Mouse (Mus musculus) thymus, postnatal 10 days (tissue): ENCODE data around the gene Lcat.

Experiments
- DNase-seq, 2 experiments: peaks; one replicate each; pipeline ENCODE4 v3.0.0; 2021; ENCODE audit warnings: low spot score in 2 of 2

The Lcat gene

DNA sequence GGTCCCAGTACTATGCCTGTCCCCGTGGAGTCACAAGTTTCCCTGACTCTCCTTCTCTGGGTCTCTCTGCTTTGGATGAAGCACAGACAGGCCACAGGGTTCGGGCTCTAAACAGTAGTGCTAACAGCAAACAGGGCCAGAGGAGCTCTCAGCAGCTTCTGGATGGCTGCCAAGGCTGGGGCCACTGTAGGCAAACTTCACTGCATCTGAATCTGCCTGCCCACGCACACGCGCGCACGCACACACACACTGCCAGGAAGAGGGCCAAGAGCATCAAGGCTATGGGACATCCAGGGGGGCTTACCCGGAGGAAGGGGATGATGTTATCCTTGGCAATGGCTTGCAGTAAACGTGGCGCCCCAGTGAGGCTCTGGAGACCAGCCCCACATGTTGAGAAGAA lies 6.2 kb upstream of the Lcat start:
- DNase-seq = no peak

DNA sequence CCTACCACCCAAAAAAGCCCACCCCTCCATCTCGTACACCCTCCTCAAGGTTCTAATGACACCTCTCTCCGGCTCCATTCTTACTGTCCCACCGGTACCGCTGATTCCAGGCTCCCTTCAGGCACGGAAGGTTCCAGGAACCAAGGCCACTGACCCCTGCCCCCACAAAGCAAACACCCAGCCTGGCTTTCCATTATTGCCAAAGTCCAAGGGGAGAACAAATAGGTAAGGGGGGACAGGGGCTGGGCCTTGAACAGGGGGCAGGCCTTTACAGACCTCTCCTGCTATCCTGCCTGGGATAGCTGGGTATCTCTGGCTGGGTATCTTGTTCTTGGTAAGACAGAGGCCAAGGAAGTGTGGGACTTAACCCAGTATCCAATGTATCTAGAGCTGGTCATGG lies 640 bp downstream of the Lcat start:
- DNase-seq = no peak

DNA sequence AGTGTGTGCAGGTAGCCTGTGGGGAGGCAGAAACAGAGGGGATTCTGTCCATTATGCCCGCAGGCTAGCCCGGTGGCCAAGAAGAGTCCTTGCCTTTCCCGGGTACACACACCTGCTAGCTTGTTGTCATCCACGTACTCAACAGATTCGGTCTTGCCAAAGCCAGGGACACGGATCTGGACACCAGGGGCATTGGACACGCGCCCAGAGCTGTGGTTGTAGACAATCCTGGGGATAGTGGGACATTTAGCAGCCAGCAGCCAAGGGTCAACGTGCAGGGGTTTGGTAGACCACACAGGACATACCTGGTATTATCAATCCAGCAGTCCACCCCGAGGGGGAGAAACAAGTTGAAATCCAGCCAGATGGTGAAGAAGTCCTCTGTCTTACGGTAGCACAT lies 1.2 kb downstream of the Lcat start:
- DNase-seq = no peak

DNA sequence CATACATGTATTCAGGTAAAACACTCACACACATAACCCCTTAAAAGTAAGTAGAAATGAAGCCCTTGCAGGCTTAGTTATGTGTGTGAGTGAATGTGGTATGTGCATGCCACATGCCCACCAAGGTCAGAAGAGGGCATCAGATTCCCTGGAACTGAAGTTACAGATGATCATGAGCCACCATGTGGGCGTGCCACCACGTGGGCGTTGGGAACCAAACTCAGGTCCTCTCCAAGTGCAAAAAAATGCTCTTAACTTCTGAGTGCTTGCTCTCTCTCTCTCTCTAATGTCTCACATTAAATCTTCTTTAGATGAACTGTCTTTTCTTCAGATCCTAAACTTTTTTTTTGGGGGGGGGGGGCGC lies 4.9 kb downstream of the Lcat start, which contains the start of gene Psmb10:
Gene Psmb10, minus strand, starts transcription at position 139 of the 364 bp plus-strand sequence.
- no peak for DNase-seq

DNA sequence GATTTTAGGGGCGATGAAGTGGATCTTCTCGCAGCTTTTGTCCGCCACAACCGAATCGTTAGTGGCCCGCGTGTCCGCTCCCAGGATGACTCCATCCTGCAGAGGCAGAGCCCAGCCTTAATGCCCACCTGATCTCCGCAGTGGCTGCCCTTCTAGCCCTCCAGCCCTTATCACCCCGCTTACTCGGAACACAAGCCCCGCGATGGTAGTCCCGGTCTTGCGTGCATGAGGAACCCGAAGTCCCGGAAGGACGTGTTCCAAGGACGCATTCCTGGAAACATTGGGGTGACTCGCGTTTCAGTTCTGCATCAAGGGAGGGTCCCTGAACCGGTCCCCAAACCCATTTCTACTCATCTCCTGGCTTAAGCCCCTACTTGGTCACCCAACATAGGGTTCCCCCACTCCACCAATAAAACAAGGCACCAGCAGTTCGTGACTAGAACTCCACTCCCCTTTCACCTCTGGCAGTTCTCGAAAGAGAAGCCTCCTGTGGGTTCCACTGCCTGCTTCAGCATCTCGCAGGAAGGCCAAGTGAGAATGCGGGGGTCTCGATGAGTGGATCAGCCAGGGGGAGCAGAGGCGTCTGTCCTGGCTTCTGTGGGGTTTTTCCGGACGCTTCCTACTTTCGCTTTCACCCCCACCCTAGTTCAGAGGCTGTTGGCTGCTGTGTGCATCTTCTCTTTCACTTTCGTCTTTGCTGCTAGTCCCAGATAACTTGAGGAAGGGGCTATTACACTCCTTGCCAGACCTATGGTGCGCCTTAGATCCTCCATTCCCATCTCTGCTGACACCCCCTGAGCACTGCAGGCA lies 5.5 kb downstream of the Lcat start:
- peak; percentile 30 to 49 for DNase-seq

DNA sequence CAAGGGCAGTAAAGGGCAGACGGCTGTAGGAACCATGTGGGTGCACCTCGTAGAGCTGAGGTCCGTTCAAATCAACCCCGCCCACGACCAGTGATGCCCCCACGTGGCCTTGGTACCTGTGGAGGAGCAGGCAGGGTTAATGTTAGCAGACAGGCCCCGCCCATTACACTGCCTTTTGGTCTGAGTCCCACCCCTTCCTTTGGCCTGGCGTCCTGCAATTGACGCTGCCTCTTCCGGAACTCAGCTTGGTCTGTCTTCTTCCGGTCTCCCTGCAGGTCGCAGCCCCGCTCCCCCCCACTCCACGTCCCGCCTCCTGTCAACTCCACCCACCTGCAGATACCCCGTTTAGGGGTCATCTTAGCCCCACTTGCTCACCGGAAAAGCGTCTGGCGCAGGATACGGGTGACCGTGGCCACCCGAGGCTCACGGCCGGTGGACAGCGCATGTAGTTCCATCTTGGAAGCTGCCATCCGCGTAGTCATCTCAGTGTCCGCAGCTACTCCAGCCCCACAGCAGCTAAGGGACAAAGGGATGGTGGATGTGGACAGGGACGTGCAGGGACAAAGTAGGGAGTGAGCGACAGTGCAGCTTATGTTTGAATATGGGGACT lies 6.2 kb downstream of the Lcat start:
- DNase-seq = peak; percentile 47 to 57

DNA sequence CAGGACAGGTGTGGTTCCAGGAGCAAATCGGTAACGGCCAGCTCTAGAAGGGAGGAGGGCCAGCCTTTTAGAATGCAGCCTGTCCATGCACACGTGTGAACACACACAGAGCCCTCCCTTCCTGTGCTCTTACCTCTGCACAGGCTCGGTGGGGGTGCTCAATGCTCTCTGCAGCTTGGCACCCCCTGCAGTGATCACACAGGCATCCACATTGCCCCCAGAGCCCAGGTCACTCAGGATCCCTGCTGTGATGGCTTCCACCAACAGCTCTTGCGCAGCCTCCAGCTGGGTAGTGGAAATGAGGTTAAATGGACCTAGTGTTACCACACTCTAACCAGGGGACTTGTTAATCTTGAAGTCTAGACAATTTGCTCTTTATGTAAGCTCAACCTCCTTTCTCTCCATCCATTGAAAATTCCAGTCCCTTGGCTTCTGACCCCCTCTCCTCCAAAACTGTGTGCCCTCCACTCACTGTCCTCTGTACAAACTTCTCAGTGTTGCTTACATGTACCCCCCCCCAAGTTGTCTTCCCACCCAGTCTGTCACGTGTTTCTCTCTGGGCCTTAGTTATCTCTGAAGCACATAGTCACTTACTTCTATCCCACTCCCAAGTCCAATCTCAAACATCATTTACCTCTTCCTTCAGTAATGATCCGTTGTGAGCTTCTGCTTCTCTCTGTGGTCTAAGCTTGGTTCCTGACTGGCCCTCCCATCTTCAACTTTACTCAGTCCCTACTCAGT lies 7.1 kb downstream of the Lcat start:
- no peak for DNase-seq

DNA sequence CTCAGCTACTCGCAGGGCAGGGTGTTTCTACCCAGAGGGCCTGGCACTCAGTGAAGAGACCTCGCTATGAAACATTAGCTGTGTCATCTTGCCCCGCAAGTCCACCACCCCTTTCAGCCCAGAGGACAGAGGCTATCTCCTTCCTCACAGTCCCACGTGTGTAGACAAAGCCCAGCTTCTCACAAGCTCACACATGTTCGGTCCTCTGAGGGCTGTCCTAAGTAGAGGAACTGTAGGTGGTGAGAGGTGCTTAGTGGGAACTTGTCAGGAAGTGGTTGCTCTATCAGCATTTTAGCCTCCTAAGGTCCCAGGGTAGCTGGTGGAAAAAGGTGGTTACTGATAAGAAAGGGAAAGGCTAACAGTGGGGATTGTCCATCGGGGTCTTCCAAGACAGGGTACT lies 8.1 kb downstream of the Lcat start:
- DNase-seq = no peak

DNA sequence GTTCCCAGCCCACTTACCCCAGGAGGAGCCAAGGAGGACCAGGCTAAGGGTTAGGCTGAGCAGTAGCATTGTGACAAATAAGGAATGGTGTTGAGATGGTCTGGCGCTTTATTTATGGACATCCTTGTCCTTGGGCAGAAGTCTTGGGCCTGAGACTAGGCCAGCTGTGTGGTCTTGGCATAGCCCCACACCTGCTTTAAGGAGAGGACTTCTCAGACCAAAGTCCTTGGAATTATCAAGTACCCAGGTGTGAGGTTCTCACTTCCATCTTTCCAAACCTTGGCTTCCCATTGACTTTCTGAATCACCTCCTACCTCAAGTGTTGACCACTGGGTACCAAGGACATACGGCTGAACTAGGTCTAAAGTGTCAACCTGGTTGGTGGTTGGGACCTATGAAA lies 9.4 kb downstream of the Lcat start, which contains the start of gene Ctrl:
Gene Ctrl, minus strand, starts transcription at position 101 of the 400 bp plus-strand sequence.
- no peak for DNase-seq

DNA sequence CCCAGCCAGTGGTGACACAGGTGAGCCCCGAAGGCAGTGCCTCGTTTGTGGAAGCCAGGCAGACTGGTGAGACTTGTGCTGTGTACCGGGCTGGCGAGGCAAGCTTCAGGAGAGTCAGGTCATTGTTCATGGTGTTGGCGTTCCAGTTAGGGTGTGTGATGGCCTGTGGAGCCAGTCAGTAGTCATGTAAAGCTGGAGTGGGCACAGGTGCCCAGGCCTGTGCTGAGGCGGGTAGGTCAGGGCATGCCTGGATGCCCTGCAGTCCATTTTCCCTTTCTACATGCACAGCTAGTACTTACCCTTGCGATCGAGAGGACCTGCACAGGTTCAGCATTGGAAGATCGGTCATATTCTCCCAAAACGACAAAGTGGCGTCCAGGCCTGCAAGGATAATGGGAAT lies 10.7 kb downstream of the Lcat start:
- DNase-seq = no peak

DNA sequence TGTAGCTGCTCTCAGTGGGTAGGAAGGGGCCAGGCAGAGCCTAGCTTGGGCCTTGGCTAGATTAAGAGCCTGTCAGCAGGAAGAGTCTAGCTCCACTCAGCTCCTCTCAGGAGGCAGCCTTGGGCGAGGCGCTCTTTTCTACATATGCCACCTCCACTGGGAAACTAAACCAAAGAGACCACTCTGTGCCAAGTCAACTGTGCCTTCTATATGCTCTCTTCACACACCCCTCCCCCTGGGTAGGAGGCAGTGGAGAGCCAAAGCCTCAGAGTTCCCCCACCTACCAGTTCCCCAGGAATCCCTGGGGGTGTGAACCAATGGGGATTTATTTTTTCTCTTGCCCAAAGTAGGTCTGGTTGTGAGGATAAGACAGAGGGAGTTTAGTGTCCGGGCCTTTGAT lies 11.9 kb downstream of the Lcat start:
- DNase-seq = no peak

DNA sequence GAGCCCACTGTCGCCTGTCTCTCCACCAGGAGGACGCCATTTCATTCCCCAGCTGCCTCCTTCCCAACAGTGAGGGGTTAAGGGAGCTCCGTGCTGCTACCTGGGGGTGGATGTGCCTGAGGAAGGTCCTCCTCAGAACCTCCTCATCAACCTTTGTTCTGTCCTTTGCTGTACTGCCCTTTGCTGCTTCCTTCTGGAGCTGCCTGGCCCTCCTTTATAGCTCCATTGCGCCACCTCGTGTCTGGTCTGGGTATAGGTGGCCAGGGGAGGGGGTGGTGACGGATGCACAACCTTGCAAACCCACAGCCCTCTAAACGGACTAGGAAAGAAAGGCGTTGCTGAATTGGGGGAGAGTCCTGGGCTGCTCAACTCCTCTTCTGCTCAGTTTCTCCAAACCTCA lies 12.6 kb downstream of the Lcat start:
- DNase-seq = peak; percentile 76 to 95

DNA sequence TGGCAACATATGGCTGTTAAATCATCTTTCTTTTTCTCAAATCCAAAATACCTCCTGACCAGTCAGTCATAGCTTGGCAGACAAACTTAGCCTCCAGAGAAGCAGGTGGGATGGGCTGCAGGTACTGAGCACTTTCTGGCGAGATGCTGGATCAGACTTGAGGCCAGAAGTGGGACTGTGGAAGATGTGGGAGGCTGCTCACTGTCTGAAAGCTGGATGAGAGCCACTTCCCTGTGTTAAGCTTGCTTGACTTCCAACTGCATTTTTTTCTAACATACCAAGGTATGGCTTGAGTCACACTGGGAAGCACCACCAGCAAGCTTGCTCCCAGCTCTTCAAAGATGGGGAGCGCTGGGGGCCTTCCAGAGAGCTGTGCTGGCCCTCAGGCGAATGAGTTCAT lies 18.1 kb downstream of the Lcat start:
- no peak for DNase-seq

DNA sequence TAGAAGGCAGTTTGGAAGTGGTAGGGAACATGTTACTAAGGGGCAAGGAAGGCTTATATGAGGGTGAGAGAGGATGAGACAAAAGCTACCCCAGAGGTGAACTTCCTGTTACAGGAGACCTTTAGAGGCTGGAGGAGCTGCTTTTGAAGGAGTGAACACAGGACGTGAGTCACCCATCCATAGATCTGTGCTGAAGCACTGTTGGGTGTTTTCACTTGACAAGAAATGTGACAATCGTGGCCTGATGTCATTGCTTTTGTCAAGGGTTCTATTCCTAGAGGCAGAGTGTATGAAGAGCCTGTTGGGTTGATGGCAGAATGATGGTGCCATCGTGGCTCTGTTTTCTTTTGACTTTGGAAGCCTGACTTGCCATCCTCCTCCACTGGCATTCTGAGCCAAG lies 23.8 kb downstream of the Lcat start:
- no peak for DNase-seq

DNA sequence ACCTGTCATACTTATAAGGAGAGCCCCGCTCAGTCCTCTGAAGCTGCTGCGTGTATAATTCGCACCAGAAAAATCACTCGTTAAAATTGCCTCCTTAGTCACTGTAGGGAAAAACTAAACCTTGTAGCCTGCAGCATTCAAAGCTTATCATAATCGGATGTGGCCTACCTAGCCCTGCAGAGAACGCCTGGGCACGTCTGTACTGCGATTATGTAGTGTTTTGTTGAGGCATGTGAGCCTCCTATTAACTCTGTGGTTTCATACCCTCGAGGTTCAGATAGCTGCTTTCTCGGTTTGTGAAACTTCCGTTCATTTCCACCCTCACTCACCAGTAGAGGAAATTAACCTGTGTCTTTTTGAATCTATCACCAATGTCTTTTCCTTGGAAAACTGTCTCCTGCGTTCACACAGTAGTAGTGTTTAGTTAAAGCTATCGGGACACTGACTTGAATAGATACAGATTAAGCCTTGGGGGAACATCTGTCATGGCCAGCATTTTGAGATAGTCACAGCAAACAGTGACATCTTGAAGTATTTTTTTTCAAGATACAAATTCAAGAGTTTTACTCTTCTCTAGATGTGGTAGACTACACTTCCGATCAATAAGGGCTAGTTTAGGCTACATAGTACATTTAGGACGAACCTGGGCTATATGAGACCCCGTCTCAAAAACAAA lies 42.1 kb downstream of the Lcat start:
- DNase-seq = no peak

DNA sequence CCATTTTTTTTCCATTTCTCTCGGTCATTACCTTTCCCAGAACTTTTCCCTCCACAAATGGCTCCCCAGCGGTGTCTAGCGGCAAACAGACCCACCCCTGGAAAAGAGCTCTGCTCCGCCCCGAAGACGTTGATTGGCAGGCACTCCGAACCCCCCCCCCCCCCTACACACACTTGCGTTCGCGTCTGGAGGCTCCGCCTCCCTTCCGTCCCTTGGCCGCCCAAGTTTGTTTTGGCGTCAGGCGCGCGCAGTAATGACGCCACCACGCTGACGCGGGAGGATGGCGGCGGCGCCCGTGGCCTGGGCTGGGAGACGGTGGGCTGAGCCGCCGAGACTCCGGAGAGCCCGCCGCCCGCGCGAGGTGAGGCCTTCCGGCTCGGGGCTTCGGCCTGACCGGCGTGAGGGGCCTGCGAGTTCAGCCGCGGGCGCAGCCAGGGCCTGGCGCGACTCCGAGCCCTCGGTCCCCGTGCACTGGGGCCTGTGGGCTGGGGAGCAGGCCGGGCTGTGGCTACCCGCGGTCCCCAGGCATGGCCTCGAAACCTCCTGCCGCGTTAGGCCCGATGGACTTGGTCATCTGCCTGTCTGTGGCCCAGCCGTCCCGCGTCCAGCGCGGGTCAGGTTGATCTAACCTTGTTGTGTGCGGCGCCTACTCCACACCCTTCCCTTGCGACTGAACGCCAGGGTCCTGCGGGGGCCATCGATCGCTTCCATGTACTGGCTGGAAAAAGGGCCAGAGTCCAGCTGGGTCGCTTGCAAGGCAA lies 42.8 kb downstream of the Lcat start, which contains the start of gene Pskh1:
Gene Pskh1, plus strand, starts transcription at position 262 of the 761 bp plus-strand sequence.
- DNase-seq = peak; percentile 89 to 93

DNA sequence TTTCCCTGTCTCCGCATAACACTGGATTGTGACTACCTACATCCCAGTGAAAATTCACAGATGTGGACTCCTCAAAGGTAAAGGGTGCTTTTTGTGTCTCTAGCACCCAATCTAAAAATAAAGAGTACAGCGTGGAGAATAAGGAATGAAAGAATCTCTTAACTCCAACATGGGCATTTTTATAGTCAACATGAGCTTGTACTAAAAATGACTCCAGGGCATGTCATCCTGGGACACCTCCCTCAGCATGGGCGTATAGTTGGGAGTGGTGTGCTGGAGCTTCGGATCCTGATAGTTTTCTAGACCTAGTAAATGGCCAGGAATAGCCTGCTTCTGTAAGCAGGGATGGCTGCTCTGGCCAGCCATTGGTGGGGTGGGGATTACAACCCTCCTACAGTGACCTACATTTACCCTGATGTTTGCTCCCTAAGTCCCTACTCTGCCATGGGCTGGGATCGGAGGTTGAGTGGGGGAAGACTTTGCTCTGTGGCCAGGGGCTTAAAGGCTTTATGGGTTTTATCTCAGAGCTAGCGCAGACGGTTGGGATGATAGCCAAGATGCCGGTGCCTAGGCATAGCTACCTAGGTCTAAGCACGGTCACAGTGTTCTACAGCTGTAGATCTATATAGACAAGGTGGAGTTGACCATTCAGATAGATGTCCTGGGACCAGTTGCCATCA lies 45.2 kb downstream of the Lcat start:
- DNase-seq = no peak

DNA sequence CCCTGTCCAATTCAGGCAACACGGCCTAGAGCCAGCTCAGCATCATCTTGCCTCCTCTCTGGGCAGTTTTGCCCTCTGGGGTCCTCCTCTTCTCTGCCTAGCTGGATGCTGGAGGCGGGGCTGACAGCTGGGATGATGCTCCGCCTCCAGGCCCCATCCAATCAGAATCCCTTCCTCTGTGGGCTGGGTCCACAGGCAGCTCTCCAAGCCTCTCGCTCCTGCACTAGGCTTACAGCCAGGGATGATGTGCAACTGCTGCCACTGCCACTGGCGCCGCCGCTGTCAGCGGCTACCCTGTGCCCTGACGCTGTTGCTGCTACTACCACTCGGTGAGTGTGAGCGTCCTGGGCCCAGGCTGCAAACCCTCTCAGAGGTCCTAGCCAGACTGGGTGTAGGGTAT lies 49.8 kb downstream of the Lcat start, which contains the start of gene Nrn1l:
Gene Nrn1l, plus strand, starts transcription at position 229 of the 400 bp plus-strand sequence.
- DNase-seq = no peak

DNA sequence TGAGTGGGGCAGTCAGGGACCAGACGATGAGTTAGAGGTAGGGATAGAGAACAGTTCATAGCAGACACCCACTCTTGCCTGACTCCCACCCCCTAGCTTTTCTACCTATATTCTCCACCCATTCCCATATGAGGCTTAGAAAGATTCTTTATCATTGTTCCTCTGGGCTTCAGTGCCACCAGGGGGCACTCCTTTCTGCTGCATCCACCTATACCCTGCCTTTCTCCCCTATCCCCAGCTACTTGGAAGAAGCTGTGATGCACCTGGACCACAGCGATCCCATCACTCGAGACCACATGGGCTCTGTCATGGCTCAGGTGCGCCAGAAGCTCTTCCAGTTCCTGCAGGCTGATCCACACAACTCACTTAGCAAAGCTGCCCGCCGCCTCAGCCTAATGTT lies 50.8 kb downstream of the Lcat start:
- DNase-seq = peak in 1 of 2 experiments; percentile 32

DNA sequence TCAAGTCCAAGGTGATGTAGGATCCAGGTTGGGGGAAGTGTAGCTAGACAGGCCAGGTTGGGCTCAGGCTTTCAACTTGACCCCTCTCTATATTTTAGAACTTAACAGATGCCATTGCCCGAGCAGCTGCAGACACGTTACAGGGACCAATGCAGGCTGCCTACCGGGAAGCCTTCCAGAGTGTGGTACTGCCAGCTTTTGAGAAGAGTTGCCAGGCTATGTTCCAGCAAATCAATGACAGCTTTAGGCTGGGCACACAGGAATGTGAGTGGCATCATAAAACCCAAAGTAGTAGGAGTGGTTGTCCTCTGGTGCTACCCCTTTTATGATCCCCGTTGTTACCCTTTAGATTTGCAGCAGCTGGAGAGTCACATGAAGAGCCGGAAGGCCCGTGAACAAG lies 52.3 kb downstream of the Lcat start:
- DNase-seq = no peak
